Mouse (Mus musculus) limb, embryonic 14.5 days (tissue): Measurements from ENCODE around the gene Lpar3. TPM values are rescaled to one million over a fixed set of nuclear protein-coding genes. Genes with fewer than 3 reads are reported as not detected.

ENCODE experiments used
- ATAC-seq: fragments of 200-750 bp; cut with Nextera tagmentation; 2 replicates; pipeline ENCODE4 v1.8.0; 2017; ENCODE audit warnings: low read depth, moderate number of reproducible peaks, moderate TSS enrichment; ENCODE audit not compliant: low FRiP score
- DNase-seq: peaks from one replicate; pipeline ENCODE4 v3.0.0-alpha.2; 2015; ENCODE audit warnings: low spot score
- H3K27ac ChIP-seq: fragments of 300-500 bp; sonication (generic); replicated peaks from 2 replicates; pipeline ENCODE4 v1.5.1; 2014; ENCODE audit warnings: low read depth, mild to moderate bottlenecking, low read length, moderate library complexity, mixed read lengths
- H3K27me3 ChIP-seq: fragments of 300-500 bp; sonication (generic); 2 replicates; pipeline ENCODE4 v1.6.1; 2014; ENCODE audit warnings: low read length, mixed read lengths; ENCODE audit not compliant: control insufficient read depth, insufficient read depth
- H3K36me3 ChIP-seq: fragments of 300-500 bp; sonication (generic); 2 replicates; pipeline ENCODE4 v1.6.1; 2014; ENCODE audit warnings: mild to moderate bottlenecking, low read length, moderate library complexity, mixed read lengths; ENCODE audit not compliant: control insufficient read depth, insufficient read depth
- H3K4me1 ChIP-seq: fragments of 300-500 bp; sonication (generic); 2 replicates; pipeline ENCODE4 v1.6.1; 2014; ENCODE audit warnings: antibody characterized with exemption, low read length, mixed read lengths; ENCODE audit not compliant: control insufficient read depth, insufficient read depth
- H3K4me2 ChIP-seq: fragments of 300-500 bp; sonication (generic); replicated peaks from 2 replicates; pipeline ENCODE4 v1.6.1; 2014; ENCODE audit warnings: low read depth, mild to moderate bottlenecking, low read length, moderate library complexity; ENCODE audit not compliant: severe bottlenecking
- H3K4me3 ChIP-seq: fragments of 300-500 bp; sonication (generic); replicated peaks from 2 replicates; pipeline ENCODE4 v1.5.1; 2014; ENCODE audit warnings: low read length
- H3K9ac ChIP-seq: fragments of 300-500 bp; sonication (generic); 2 replicates; pipeline ENCODE4 v1.6.1; 2014; ENCODE audit warnings: mild to moderate bottlenecking, low read depth, low read length, moderate library complexity; ENCODE audit not compliant: severe bottlenecking
- H3K9me3 ChIP-seq: fragments of 300-500 bp; sonication (generic); 2 replicates; pipeline ENCODE4 v1.6.1; 2016; ENCODE audit warnings: low read length; ENCODE audit not compliant: control insufficient read depth
- POLR2A ChIP-seq: fragments of 200-500 bp; IDR thresholded peaks from 2 replicates; pipeline ENCODE4 v1.8.0; 2012; ENCODE audit warnings: inconsistent platforms, mild to moderate bottlenecking, moderate library complexity, borderline replicate concordance; ENCODE audit not compliant: insufficient read depth, insufficient read length; ENCODE audit errors: extremely low read depth
- WGBS: fragments of 180-500 bp; shearing (Covaris S2); extraction: QIAGEN DNeasy Blood & Tissue Kit; methylation state at CpG from one replicate; pipeline ENCODE4 v1.1.7; 2014; 5-methylcytosine and 5-hydroxymethylcytosine counted together
- polyA plus RNA-seq, 2 experiments: library from polyadenylated mRNA; depleted of rRNA in 1 of 2; stranded (reverse) in 1 of 2; unstranded in 1 of 2; fragments of >200 nt; fragmentation: Nextera tagmentation in 1 of 2; extraction: Ambion mirVana in 1 of 2; gene quantifications; 2 replicates each; pipeline versions ENCODE4 v1.2.1 to v1.2.3; 2012 to 2014

The Lpar3 gene
- polyA plus RNA-seq, 2 experiments = 1.8 to 2.2 TPM

DNA sequence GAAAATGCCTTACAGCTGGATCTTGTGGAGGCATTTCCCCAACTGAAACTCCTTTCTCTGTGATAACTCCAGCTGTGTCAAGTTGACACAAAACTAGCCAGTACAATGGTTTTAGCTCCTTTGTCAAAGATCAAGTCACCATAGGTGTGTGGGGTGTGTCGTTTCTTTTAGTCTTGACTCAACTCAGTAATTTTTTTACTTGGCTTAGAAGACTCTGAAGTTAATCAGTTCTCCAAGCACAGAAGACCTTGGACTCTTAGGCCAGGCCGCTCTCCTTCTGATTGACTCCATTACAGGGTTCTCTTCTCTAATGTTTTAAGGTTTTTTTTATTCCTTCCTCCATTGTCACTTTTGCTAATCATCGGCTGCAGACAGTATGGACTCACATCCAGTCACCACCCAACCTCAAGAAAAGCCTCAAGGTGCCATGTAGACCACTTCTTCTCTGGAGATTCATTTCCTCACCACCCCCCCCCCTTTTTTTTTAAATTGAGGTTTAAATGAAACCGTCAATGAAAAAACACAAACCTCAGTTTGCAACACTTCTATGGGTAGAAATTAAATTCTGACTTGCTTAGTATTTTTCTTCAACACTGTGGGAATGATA is 9.5 kb upstream of the Lpar3 start:
- 96% methylated on average over 4 of the region's 4 CpGs for WGBS
- H3K9ac ChIP-seq = no peak overlapping the region
- no peak overlapping the region for H3K27ac ChIP-seq
- no peaks in the 10 kb centered on the region for H3K27me3 ChIP-seq
- no peaks in the 10 kb centered on the region for H3K4me1 ChIP-seq
- H3K4me2 ChIP-seq = no peak overlapping the region
- H3K9me3 ChIP-seq = no peaks in the 10 kb centered on the region
- no peak for DNase-seq
- H3K36me3 ChIP-seq = no peaks in the 10 kb centered on the region
- no peak for ATAC-seq
- H3K4me3 ChIP-seq = no peak overlapping the region
- no peak for TF ChIP-seq POLR2A

DNA sequence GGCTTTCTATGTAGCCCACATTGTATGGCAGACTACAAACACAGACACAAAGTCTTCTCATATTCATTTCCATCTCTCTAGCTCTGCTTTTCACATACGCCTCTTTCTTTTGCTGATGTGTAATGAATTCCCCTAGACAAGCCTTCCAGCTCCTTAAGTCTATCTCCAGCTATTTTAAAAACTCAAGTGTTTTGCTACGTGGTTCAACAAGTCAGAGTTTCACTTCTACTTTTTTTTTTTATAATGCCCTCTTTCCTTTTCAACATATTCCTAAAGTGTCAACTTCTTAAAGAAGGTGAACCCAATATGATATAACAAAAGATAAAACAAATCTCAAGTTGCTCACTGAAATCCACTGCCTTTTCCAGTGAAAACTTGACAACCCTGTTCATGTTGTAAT is 8.8 kb upstream of the Lpar3 start:
- H3K27ac ChIP-seq = no peak overlapping the region
- DNase-seq (no peak), ATAC-seq (no peak)
- H3K4me3 ChIP-seq = no peak overlapping the region
- H3K9ac ChIP-seq = no peak overlapping the region
- H3K9me3 ChIP-seq = no peaks in the 10 kb centered on the region
- 88% methylated on average over 2 of the region's 2 CpGs for WGBS
- no peak for TF ChIP-seq POLR2A
- H3K36me3 ChIP-seq = no peaks in the 10 kb centered on the region
- H3K4me2 ChIP-seq = no peak overlapping the region
- no peaks in the 10 kb centered on the region for H3K27me3 ChIP-seq
- H3K4me1 ChIP-seq = no peaks in the 10 kb centered on the region

GRCm38 (mm10) chr3:146213336-146213735 is 7.4 kb upstream of the Lpar3 start:
- H3K4me1 ChIP-seq = no peaks in the 10 kb centered on the region
- no peak overlapping the region for H3K27ac ChIP-seq
- H3K9ac ChIP-seq = no peak overlapping the region
- TF ChIP-seq POLR2A = no peak
- 49% methylated on average over 5 of the region's 5 CpGs for WGBS
- no peak for ATAC-seq
- H3K27me3 ChIP-seq = no peaks in the 10 kb centered on the region
- H3K9me3 ChIP-seq = no peaks in the 10 kb centered on the region
- no peak overlapping the region for H3K4me3 ChIP-seq
- no peak overlapping the region for H3K4me2 ChIP-seq
- DNase-seq = no peak
- no peaks in the 10 kb centered on the region for H3K36me3 ChIP-seq

- Histone ChIP-seq H3K9me3 (no peaks in the 10 kb centered on the region), H3K4me2 (no peak overlapping the region), H3K27ac (no peak overlapping the region), H3K9ac (no peak overlapping the region), H3K4me1 (no peaks in the 10 kb centered on the region), H3K27me3 (peaks cover 10% of the 10 kb centered on the region; the same call in 1 of the 2 replicates), H3K36me3 (no peaks in the 10 kb centered on the region), H3K4me3 (no peak overlapping the region)
- TF ChIP-seq POLR2A = no peak
- 86% methylated on average over 3 of the region's 3 CpGs for WGBS
- DNase-seq (no peak), ATAC-seq (no peak)
These were observed 4.2 kb upstream of the Lpar3 start for GRCm38 (mm10) chr3:146216561-146216960.

DNA sequence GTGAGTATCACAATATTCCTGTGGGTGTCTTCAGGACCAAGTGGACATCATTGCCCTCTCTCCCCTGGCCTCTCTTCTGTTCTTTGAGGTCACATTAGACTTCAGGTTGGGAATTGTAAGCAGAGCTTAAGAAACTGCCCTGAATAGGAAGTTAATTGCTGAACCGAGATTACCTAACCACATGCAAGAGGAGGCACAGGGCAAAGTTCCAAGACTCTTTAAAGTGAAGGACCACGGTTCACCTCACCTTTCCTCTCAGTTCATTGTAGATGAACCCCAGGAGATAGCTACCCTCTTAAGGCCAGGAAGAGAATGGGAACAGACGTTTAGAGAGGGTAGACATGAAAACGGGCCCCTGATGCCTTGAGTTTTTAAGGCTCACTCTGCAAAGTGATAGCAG is 3.5 kb downstream of the Lpar3 start:
- ATAC-seq (no peak), DNase-seq (no peak)
- Histone ChIP-seq H3K36me3 (no peaks in the 10 kb centered on the region), H3K27me3 (peaks cover 23% of the 10 kb centered on the region), H3K4me1 (no peaks in the 10 kb centered on the region), H3K27ac (no peak overlapping the region), H3K4me3 (no peak overlapping the region), H3K4me2 (no peak overlapping the region), H3K9me3 (no peaks in the 10 kb centered on the region), H3K9ac (no peak overlapping the region)
- WGBS = 64% methylated on average over 4 of the region's 4 CpGs
- no peak for TF ChIP-seq POLR2A
